Mouse (Mus musculus) lung, adult 10 weeks (tissue): Measurements from ENCODE around the gene Zfp580. TPM values are rescaled to one million over a fixed set of nuclear protein-coding genes. Genes with fewer than 3 reads are reported as not detected.

Experiments
- polyA plus RNA-seq: library from polyadenylated mRNA; stranded (reverse); fragments of 350-450 nt; fragmentation: Illumina TruSeq; extraction: RNeasy Lipid Tissue Mini Kit (QIAGEN cat#74804); gene quantifications from one replicate; pipeline ENCODE4 v1.2.3, GENCODE M21; 2014; ENCODE audit warnings: low read depth, low replicate concordance; ENCODE audit not compliant: insufficient read depth

Zfp580 gene
- polyA plus RNA-seq: 7.2 TPM

DNA sequence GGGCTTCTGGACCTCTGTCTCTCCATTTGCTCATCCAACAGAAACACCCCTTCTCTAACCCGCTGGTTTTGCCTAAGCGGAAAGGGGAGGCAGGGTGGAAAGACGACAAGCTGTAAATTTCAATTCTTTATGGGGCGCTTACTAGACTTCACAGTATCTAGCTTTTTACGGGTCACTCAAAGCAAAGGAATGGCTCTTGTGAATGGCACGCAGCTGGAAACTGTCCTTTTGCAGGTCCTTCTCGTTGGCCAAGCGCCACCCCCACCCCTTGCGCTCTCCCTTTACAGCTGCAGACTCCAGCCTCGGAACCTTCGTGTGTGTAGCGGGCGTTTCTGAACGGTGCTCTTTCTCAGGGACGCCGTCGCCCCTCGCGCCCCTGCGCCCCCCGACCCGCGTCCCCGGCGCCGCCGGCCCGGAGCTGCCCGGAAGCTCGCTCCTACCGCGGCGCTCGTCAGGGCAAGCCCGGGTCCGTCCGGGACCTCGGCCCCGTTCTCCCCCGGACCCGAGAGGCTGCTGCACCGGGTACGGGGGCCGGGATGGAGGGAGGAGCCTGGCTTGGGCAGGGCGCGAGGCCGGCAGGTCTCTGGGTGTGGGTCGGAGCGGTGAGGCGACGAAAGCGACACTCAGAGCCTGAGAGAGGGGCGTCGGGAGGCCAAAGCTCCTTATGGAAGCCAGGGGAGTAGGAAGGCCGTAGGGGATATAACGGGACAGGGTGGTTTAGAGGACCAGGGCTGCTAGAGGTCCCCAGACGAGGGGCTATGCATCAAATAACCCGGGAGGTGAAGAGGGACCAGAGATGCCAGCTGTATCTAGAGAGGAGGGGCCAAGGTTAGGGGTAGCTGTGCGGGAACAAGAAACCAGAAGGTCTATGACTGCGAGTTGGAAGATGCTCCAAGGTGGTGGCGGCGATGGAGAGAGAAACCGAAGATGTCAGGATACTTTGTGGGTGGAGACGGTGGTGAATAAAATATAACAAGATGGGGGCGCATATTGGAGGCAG lies at the start of gene Zfp580:
TSS of gene Zfp580 (plus strand) at position 346 of the 1,000 bp plus-strand sequence.

DNA sequence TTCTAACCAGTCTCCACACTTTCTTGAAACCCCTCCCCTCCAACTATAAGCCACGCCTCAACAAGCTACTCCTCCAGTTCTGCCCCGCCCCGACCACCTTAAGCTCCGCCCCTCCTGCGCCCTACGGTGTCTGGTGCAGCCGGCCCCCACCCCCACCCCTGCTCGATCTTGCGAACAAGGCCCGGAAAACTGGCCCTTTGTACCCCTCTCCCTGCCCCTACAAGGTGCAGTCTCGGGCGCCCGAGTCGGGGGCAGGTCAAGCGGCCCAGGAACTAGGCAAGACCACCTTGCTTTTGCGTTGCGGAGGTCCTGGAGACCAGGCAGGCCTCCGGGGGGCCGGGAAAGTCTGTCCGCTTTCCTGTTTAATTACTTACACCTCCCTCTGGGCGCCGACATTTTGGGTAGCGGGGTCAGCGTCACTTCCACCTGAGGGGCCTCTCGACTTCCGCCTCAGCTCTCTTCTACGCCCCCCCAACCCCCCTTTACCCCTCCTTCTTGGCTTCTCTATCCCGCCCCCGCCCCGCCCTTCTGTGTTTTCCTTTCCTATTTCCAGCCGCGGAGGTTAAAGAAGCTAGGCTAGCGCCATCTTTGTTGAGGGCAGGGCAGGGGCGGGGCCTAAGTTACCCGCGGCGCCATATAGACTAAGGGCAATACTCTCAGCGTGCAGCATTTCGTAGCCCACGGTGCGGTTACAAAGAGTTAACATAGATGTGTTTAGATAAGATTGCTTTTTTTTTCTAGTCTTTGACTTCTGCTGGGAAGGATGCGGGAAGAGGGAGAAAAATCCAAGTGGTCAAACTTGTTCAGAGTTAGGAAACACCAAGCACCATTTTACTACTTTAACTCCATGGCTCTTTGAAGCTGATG lies 36.9 kb upstream of the Zfp580 start, which contains the start of the genes Zfp524 and Fiz1:
TSS of gene Zfp524 (plus strand) at position 165 of the 867 bp plus-strand sequence.
TSS of gene Fiz1 (minus strand) at position 447 of the 867 bp plus-strand sequence.

DNA sequence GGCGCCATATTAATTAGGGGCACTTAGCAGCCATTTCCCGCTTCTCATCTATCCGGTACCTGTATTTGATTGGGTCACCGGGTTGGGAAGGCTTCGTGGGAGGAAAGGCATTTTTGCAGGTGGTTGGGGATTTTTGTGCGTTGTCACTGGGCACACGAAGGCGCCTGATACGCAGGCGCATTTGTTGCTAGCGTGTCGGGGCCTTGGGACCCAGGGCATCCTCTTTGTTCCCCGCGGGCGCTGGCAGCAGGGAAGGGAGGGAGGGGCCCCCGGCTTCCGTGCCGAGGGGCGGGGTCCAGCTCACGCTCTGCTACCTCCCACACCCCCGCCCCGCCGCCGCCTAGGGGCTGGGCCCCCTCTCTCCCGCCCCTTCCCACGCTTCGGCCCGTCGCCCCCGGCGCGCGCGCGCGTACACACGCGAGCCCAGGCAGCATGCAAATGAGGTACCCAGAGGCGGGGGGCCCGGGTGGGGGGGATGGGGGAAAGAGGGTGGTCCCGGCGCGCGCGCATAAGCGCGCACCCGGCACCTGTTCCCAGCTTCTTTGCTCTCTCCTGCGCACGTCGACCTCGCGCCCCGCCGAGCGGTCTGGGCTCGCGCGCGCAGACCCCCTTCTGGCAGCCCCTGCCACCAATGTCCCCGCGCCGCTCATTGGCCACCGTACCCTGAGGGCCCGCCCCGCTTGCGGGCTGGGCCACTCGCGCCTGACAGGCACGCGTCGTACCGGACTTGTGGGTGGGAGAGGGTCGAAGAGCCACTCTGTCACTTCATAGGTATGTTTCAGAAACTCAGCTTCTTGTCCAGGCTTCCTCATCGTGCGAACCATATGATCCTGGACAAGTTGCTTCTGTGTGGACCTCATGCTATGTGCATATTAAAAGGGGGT lies 36.0 kb upstream of the Zfp580 start, which contains the start of gene Gm44973:
TSS of gene Gm44973 (plus strand) at position 379 of the 884 bp plus-strand sequence.

DNA sequence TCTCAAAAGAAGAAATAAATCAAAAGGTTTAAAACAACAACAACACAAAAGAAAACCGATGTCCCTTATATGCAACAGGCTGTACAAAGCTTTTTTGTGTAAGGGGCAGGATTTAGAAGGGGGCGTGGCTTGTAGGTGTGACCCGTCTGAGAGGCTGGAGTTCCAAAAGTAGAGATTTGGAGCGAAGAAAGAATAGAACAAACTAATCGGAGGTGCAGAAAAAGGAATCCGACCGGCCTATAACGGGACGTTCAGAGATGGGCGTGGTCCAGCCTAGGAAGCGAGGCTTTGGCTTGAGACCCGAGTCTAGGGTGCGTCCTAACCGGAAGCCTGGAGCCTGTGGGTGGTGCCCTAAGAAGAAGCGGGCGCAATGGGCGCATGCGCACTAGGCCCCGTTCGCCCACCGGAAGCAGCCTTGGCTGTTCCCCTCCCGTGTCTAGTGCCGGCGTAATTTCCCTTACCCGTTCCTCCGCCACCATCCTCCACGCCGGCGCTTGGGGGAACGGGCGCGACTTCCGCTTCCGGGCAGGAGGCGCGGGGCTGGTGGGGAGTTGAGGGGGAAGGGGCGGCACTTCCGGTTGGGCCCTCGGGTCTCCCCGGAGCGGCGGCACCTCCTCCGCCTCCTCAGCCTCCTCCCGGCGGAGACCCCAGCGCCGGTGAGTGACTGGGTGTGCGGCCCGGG lies 31.2 kb upstream of the Zfp580 start, which contains the start of the genes Zfp865 and Ccdc106:
TSS of gene Zfp865 (plus strand) at position 377 of the 682 bp plus-strand sequence.
TSS of gene Ccdc106 (plus strand) at position 554 of the 682 bp plus-strand sequence.

GRCm38 (mm10) chr7:5033818-5034217 lies 17.5 kb upstream of the Zfp580 start, which contains the start of gene 4632433K11Rik:
TSS of gene 4632433K11Rik (plus strand) at chr7:5034118.

GRCm38 (mm10) chr7:5038109-5038732 lies 13.1 kb upstream of the Zfp580 start, which contains the start of gene Zfp784:
TSS of gene Zfp784 (minus strand) at chr7:5038446.

DNA sequence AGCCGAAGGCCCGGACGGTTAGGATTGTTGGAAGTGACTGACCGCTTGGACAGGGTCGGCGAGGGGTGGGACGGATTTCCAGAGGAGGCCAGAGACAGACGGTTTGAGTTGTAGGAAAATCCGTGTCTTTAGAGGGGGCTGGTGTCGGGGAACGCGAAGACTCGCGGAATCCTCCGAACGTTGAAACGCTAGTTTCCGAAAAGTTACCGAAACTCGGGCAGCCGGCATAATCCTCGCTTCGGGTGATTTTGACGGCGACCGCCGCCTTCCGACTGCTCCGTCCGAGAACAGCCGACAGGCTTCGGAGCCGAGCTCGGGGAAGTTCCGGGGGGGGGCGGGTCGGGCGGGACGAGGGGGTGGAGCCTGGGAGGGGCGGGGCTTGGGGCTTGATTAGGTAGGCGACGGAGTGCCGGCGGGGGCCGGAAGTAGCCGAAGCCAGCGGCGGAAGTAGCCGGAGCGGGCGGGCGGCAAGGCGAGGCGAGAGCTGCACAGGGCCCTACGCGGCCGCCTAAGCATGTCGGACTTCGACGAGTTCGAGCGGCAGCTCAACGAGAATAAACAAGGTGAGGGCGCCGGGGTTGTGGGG lies 10.5 kb downstream of the Zfp580 start, which contains the start of gene U2af2:
TSS of gene U2af2 (plus strand) at position 370 of the 586 bp plus-strand sequence.

GRCm38 (mm10) chr7:5080010-5080751 lies 28.8 kb downstream of the Zfp580 start, which contains the start of gene Epn1:
TSS of gene Epn1 (plus strand) at chr7:5080235.

Other genes with a start within 250 kb of the Zfp580 start
- gene Ube2s, start 238.9 kb upstream of the Zfp580 start, polyA plus RNA-seq: 128 TPM
- gene Shisa7, start 206.8 kb upstream of the Zfp580 start, polyA plus RNA-seq: 0.48 TPM
- gene Isoc2b, start 181.3 kb upstream of the Zfp580 start, polyA plus RNA-seq: 15.3 TPM
- 15.4 TPM for gene Isoc2a, start 174.4 kb upstream of the Zfp580 start, polyA plus RNA-seq
- gene Gm36210, start 145.0 kb upstream of the Zfp580 start, polyA plus RNA-seq: not detected
- gene Zfp628, start 136.3 kb upstream of the Zfp580 start, polyA plus RNA-seq: 3.6 TPM
- 6.2 TPM for gene Nat14, start 129.5 kb upstream of the Zfp580 start, polyA plus RNA-seq
- gene Ssc5d, start 125.8 kb upstream of the Zfp580 start, polyA plus RNA-seq: 1.6 TPM
- 3.0 TPM for gene Sbk2, start 87.1 kb upstream of the Zfp580 start, polyA plus RNA-seq
- 4.7 TPM for gene Sbk3, start 80.4 kb upstream of the Zfp580 start, polyA plus RNA-seq
- 23.2 TPM for gene Zfp579, start 55.4 kb upstream of the Zfp580 start, polyA plus RNA-seq
- 22.7 TPM for gene Zfp524, start 37.1 kb upstream of the Zfp580 start, polyA plus RNA-seq
- 14.4 TPM for gene Fiz1, start 36.8 kb upstream of the Zfp580 start, polyA plus RNA-seq
- not detected for gene Gm44973, start 36.0 kb upstream of the Zfp580 start, polyA plus RNA-seq
- gene Zfp865, start 31.2 kb upstream of the Zfp580 start, polyA plus RNA-seq: 8.2 TPM
- not detected for gene Ccdc106, start 31.0 kb upstream of the Zfp580 start, polyA plus RNA-seq
- gene 4632433K11Rik, start 17.4 kb upstream of the Zfp580 start, polyA plus RNA-seq: not detected
- gene Zfp784, start 13.1 kb upstream of the Zfp580 start, polyA plus RNA-seq: 2.8 TPM
- 96.1 TPM for gene U2af2, start 10.6 kb downstream of the Zfp580 start, polyA plus RNA-seq
- 61.0 TPM for gene Epn1, start 28.7 kb downstream of the Zfp580 start, polyA plus RNA-seq
- gene Rfpl4, start 65.4 kb downstream of the Zfp580 start, polyA plus RNA-seq: not detected
- 0.49 TPM for gene Rasl2-9, start 74.4 kb downstream of the Zfp580 start, polyA plus RNA-seq
- not detected for gene Vmn1r55, start 98.1 kb downstream of the Zfp580 start, polyA plus RNA-seq
- gene Vmn1r56, start 145.2 kb downstream of the Zfp580 start, polyA plus RNA-seq: not detected
- gene Vmn1r57, start 167.0 kb downstream of the Zfp580 start, polyA plus RNA-seq: not detected